Mouse (Mus musculus): ENCODE results near the gene Lrrc74a. TPM values are rescaled to one million over a fixed set of nuclear protein-coding genes. Genes with fewer than 3 reads are reported as not detected.
A peak's percentile ranks its signal among the peaks of the same experiment; 100 is the strongest.

Lrrc74a gene
- 75.3 and 76.4 TPM in 2 replicates for polyA plus RNA-seq (2012; rRNA removed)

GRCm38 (mm10) chr12:86734319-86734810, at the start of gene Lrrc74a:
Gene Lrrc74a (plus strand): TSS chr12:86734369.
- TF ChIP-seq POLR2A (IDR thresholded peaks at IDR 0.05; ENCODE audit: control insufficient read depth, low read depth, low read length) (no peak), CTCF (IDR thresholded peaks at IDR 0.05; ENCODE audit: control insufficient read depth, insufficient read depth, insufficient replicate concordance, low read depth, low read length) (no peak)
- Histone ChIP-seq H3K27ac (ENCODE audit: control insufficient read depth, insufficient read depth, low read depth, low read length) (peak within 1 kb of the TSS; percentile 66), H3K4me3 (ENCODE audit: control insufficient read depth, low read depth, low read length) (peak within 1 kb of the TSS; percentile 92), H3K4me1 (ENCODE audit: control insufficient read depth, insufficient read depth, low read length) (no peaks in the 10 kb centered on the region), H3K27me3 (ENCODE audit: control insufficient read depth, insufficient read depth, low read length) (no peaks in the 10 kb centered on the region), H3K36me3 (ENCODE audit: control insufficient read depth, insufficient read depth, low read length) (no peaks in the 10 kb centered on the region)

- no peak for TF ChIP-seq POLR2A (IDR thresholded peaks at IDR 0.05; ENCODE audit: control insufficient read depth, low read depth, low read length)
- no peak for TF ChIP-seq CTCF (IDR thresholded peaks at IDR 0.05; ENCODE audit: control insufficient read depth, insufficient read depth, insufficient replicate concordance, low read depth, low read length)
- Histone ChIP-seq H3K4me1 (ENCODE audit: control insufficient read depth, insufficient read depth, low read length) (peaks cover 32% of the 10 kb centered on the region), H3K36me3 (ENCODE audit: control insufficient read depth, insufficient read depth, low read length) (no peaks in the 10 kb centered on the region), H3K4me3 (ENCODE audit: control insufficient read depth, low read depth, low read length) (no peak overlapping the region), H3K27me3 (ENCODE audit: control insufficient read depth, insufficient read depth, low read length) (no peaks in the 10 kb centered on the region), H3K27ac (ENCODE audit: control insufficient read depth, insufficient read depth, low read depth, low read length) (no peak overlapping the region)
Observed at GRCm38 (mm10) chr12:86685275-86685674, 48.9 kb upstream of the Lrrc74a start.

GRCm38 (mm10) chr12:86686551-86687330, 47.4 kb upstream of the Lrrc74a start:
- Histone ChIP-seq H3K4me1 (ENCODE audit: control insufficient read depth, insufficient read depth, low read length) (peaks cover 32% of the 10 kb centered on the region), H3K27ac (ENCODE audit: control insufficient read depth, insufficient read depth, low read depth, low read length) (no peak overlapping the region), H3K4me3 (ENCODE audit: control insufficient read depth, low read depth, low read length) (no peak overlapping the region), H3K27me3 (ENCODE audit: control insufficient read depth, insufficient read depth, low read length) (no peaks in the 10 kb centered on the region), H3K36me3 (ENCODE audit: control insufficient read depth, insufficient read depth, low read length) (no peaks in the 10 kb centered on the region)
- TF ChIP-seq POLR2A (IDR thresholded peaks at IDR 0.05; ENCODE audit: control insufficient read depth, low read depth, low read length) (no peak), CTCF (IDR thresholded peaks at IDR 0.05; ENCODE audit: control insufficient read depth, insufficient read depth, insufficient replicate concordance, low read depth, low read length) (no peak)

GRCm38 (mm10) chr12:86687445-86687955, 46.7 kb upstream of the Lrrc74a start:
- H3K27me3 ChIP-seq (ENCODE audit: control insufficient read depth, insufficient read depth, low read length), result no peaks in the 10 kb centered on the region
- H3K36me3 ChIP-seq (ENCODE audit: control insufficient read depth, insufficient read depth, low read length), result no peaks in the 10 kb centered on the region
- H3K4me3 ChIP-seq (ENCODE audit: control insufficient read depth, low read depth, low read length), result peak overlapping the region; percentile 34
- TF ChIP-seq CTCF (IDR thresholded peaks at IDR 0.05; ENCODE audit: control insufficient read depth, insufficient read depth, insufficient replicate concordance, low read depth, low read length) (no peak), POLR2A (IDR thresholded peaks at IDR 0.05; ENCODE audit: control insufficient read depth, low read depth, low read length) (no peak)
- H3K27ac ChIP-seq (ENCODE audit: control insufficient read depth, insufficient read depth, low read depth, low read length), result no peak overlapping the region
- peaks cover 32% of the 10 kb centered on the region for H3K4me1 ChIP-seq (ENCODE audit: control insufficient read depth, insufficient read depth, low read length)

- H3K27ac ChIP-seq (ENCODE audit: control insufficient read depth, insufficient read depth, low read depth, low read length), result peak overlapping the region; percentile 51
- TF ChIP-seq POLR2A (IDR thresholded peaks at IDR 0.05; ENCODE audit: control insufficient read depth, low read depth, low read length) (no peak), CTCF (IDR thresholded peaks at IDR 0.05; ENCODE audit: control insufficient read depth, insufficient read depth, insufficient replicate concordance, low read depth, low read length) (no peak)
- H3K36me3 ChIP-seq (ENCODE audit: control insufficient read depth, insufficient read depth, low read length), result no peaks in the 10 kb centered on the region
- H3K27me3 ChIP-seq (ENCODE audit: control insufficient read depth, insufficient read depth, low read length), result no peaks in the 10 kb centered on the region
- peak overlapping the region; percentile 70 for H3K4me3 ChIP-seq (ENCODE audit: control insufficient read depth, low read depth, low read length)
- peaks cover 32% of the 10 kb centered on the region for H3K4me1 ChIP-seq (ENCODE audit: control insufficient read depth, insufficient read depth, low read length)
Observed at GRCm38 (mm10) chr12:86687971-86688573, 46.1 kb upstream of the Lrrc74a start.

- peaks cover 32% of the 10 kb centered on the region for H3K4me1 ChIP-seq (ENCODE audit: control insufficient read depth, insufficient read depth, low read length)
- H3K36me3 ChIP-seq (ENCODE audit: control insufficient read depth, insufficient read depth, low read length), result no peaks in the 10 kb centered on the region
- peak overlapping the region; percentile 70 for H3K4me3 ChIP-seq (ENCODE audit: control insufficient read depth, low read depth, low read length)
- H3K27ac ChIP-seq (ENCODE audit: control insufficient read depth, insufficient read depth, low read depth, low read length), result peak overlapping the region; percentile 51
- H3K27me3 ChIP-seq (ENCODE audit: control insufficient read depth, insufficient read depth, low read length), result no peaks in the 10 kb centered on the region
- TF ChIP-seq POLR2A (IDR thresholded peaks at IDR 0.05; ENCODE audit: control insufficient read depth, low read depth, low read length) (peak; percentile 34; the same call in 1 of the 2 replicates), CTCF (IDR thresholded peaks at IDR 0.05; ENCODE audit: control insufficient read depth, insufficient read depth, insufficient replicate concordance, low read depth, low read length) (no peak)
Observed at GRCm38 (mm10) chr12:86688917-86689316, 45.3 kb upstream of the Lrrc74a start.
